Comparison of ENCODE assay signal across 10 mouse cellular contexts in genomic region chr11:107317653-107318281, GRCm38 (mm10).
DNase-seq lines count a peak whose midpoint lies in the region; ATAC-seq and TF ChIP-seq lines count a peak whose summit lies in the region.
"Had no signal": no experiment of that assay in that cellular context is flagged by ENCODE, and none has a peak within 500 bp of the region (broad histone marks: within the 10 kb centered on the region; RNA-seq: fewer than 3 reads in every experiment).

No protein-coding gene starts in this region.

- no peaks in the 10 kb centered on the region for H3K4me1 ChIP-seq in midbrain, postnatal 0 days (ENCODE audit: insufficient read depth, low read length)
- no peaks in the 10 kb centered on the region for H3K4me1 ChIP-seq in midbrain, embryonic 11.5 days (ENCODE audit: control insufficient read depth, insufficient read depth, low read length)
- H3K4me1 ChIP-seq in kidney, embryonic 15.5 days = peaks cover 14% of the 10 kb centered on the region
- peaks cover 11% of the 10 kb centered on the region for H3K4me1 ChIP-seq in lung, adult 2 months (ENCODE audit: control insufficient read depth, insufficient read depth, low read length)

- ATAC-seq in midbrain, postnatal 0 days (ENCODE audit: low FRiP score) = no peak
- no peak for ATAC-seq in midbrain, embryonic 11.5 days (ENCODE audit: low FRiP score)
- no peak for ATAC-seq in kidney, embryonic 15.5 days (replicated peaks; ENCODE audit: low FRiP score)

- no peak overlapping the region for H3K27ac ChIP-seq in midbrain, postnatal 0 days (ENCODE audit: low read depth, low read length)
- no peak overlapping the region for H3K27ac ChIP-seq in midbrain, embryonic 11.5 days (ENCODE audit: low read depth, low read length)
- H3K27ac ChIP-seq in kidney, embryonic 15.5 days = 0 out of 2 replicates have a peak overlapping the region, but pooled peaks have one; percentile 27
- H3K27ac ChIP-seq: left cerebral cortex, adult 2 months had no signal

- 61% methylated on average over 14 of the region's 14 CpGs for WGBS in midbrain, postnatal 0 days
- WGBS in midbrain, embryonic 11.5 days = 68% methylated on average over 14 of the region's 14 CpGs
- 41% methylated on average over 14 of the region's 14 CpGs for WGBS in kidney, embryonic 15.5 days
- 40% methylated on average over 14 of the region's 14 CpGs for WGBS in lung, adult 2 months

- H3K9ac ChIP-seq in midbrain, postnatal 0 days (replicated peaks; ENCODE audit: low read length, poor library complexity, severe bottlenecking) = no peak overlapping the region
- H3K9ac ChIP-seq in midbrain, embryonic 11.5 days (ENCODE audit: low read length) = no peak overlapping the region
- H3K9ac ChIP-seq in kidney, embryonic 15.5 days = no peak overlapping the region

- no peaks in the 10 kb centered on the region for H3K9me3 ChIP-seq in midbrain, postnatal 0 days (ENCODE audit: low read length)
- H3K9me3 ChIP-seq in midbrain, embryonic 11.5 days (ENCODE audit: control insufficient read depth, low read length) = no peaks in the 10 kb centered on the region
- no peaks in the 10 kb centered on the region for H3K9me3 ChIP-seq in kidney, embryonic 15.5 days (replicated peaks)

- TF ChIP-seq POLR2A in lung, adult 2 months (IDR thresholded peaks at IDR 0.05; ENCODE audit: borderline replicate concordance, extremely low read depth, low read depth, low read length) = no peak

- H3K27me3 ChIP-seq in midbrain, postnatal 0 days (ENCODE audit: insufficient read depth, low read length) = no peaks in the 10 kb centered on the region
- H3K27me3 ChIP-seq in midbrain, embryonic 11.5 days (ENCODE audit: control insufficient read depth, insufficient read depth, low read length) = no peaks in the 10 kb centered on the region
- no peaks in the 10 kb centered on the region for H3K27me3 ChIP-seq in kidney, embryonic 15.5 days

- DNase-seq in heart, adult 9 months (ENCODE audit: low spot score in 2 of 2) = peak; percentile 44 to 75
- DNase-seq in heart, postnatal 4 days = no peak
- peak; percentile 22 for DNase-seq in midbrain, postnatal 0 days (ENCODE audit: low spot score)
- no peak for DNase-seq in midbrain, embryonic 11.5 days (ENCODE audit: low spot score, missing footprints)
- peak; percentile 58 for DNase-seq in skeletal muscle tissue, adult 2 months (ENCODE audit: low read depth, low spot score)
- no peak for DNase-seq in B cell, adult 2 months
- DNase-seq in lung, adult 2 months = no peak
- DNase-seq: cerebellum, adult 8-10 months had no signal

- no peak overlapping the region for H3K4me2 ChIP-seq in midbrain, postnatal 0 days (ENCODE audit: low read depth, low read length, poor library complexity, severe bottlenecking)
- H3K4me2 ChIP-seq in midbrain, embryonic 11.5 days = no peak overlapping the region
- H3K4me2 ChIP-seq in kidney, embryonic 15.5 days = no peak overlapping the region

- H3K36me3 ChIP-seq in midbrain, postnatal 0 days (ENCODE audit: insufficient read depth, low read length) = no peaks in the 10 kb centered on the region
- no peaks in the 10 kb centered on the region for H3K36me3 ChIP-seq in midbrain, embryonic 11.5 days (ENCODE audit: control insufficient read depth, insufficient read depth, low read length)
- peaks cover 11% of the 10 kb centered on the region for H3K36me3 ChIP-seq in kidney, embryonic 15.5 days

- no peak for TF ChIP-seq CTCF in midbrain, postnatal 0 days (IDR thresholded peaks at IDR 0.05)
- TF ChIP-seq CTCF in lung, adult 2 months (IDR thresholded peaks at IDR 0.05; ENCODE audit: insufficient read depth, low read length) = no peak

- H3K4me3 ChIP-seq in midbrain, postnatal 0 days (ENCODE audit: low read depth, low read length) = no peak overlapping the region
- H3K4me3 ChIP-seq in midbrain, embryonic 11.5 days (ENCODE audit: low read depth, low read length) = no peak overlapping the region
- no peak overlapping the region for H3K4me3 ChIP-seq in kidney, embryonic 15.5 days (replicated peaks)
- no peak overlapping the region for H3K4me3 ChIP-seq in lung, adult 2 months (replicated peaks; ENCODE audit: extremely low read depth, low read depth, low read length)
- H3K4me3 ChIP-seq: left cerebral cortex, adult 2 months had no signal

Comparison
In these comparisons a context has a peak if more than half of its experiments do, and no peak if none do; other contexts are left out.
1. DNase-seq: peak in heart, adult 9 months (2 of 2), midbrain, postnatal 0 days (single experiment) and skeletal muscle tissue, adult 2 months (single experiment); none in heart, postnatal 4 days (single experiment), midbrain, embryonic 11.5 days (single experiment), B cell, adult 2 months (0 of 2) and lung, adult 2 months (single experiment).